Mouse (Mus musculus) bone marrow macrophage, adult 2 months (primary cell): ENCODE data around the gene Ap1m1.

ENCODE experiments used
- CTCF ChIP-seq: IDR thresholded peaks from 2 replicates; pipeline ENCODE4 v1.5.1; 2012; ENCODE audit warnings: low read depth, mild to moderate bottlenecking, low read length, moderate library complexity
- POLR2A ChIP-seq: IDR thresholded peaks from 2 replicates; pipeline ENCODE4 v1.6.1; 2012; ENCODE audit warnings: mild to moderate bottlenecking, low read depth, low read length, borderline replicate concordance

- TF ChIP-seq CTCF, result no peak
- no peak for TF ChIP-seq POLR2A
Measured at GRCm38 (mm10) chr8:72268356-72268755, 28.5 kb downstream of the Ap1m1 start.
